Mouse (Mus musculus) myocyte (in vitro differentiated cells): ENCODE measurements around the gene Pdia4.

Experiments
- E2F4 ChIP-seq: IDR thresholded peaks from one replicate; pipeline ENCODE4 v1.6.1; 2011; ENCODE audit warnings: mild to moderate bottlenecking, control low read depth, moderate library complexity; ENCODE audit not compliant: insufficient read depth
- MYOG ChIP-seq, 3 experiments: IDR thresholded peaks; one replicate each; pipeline ENCODE4 v1.6.1; 2011; ENCODE audit warnings: control low read depth in 2 of 3, low read depth in 2 of 3, mild to moderate bottlenecking in 2 of 3; ENCODE audit not compliant: insufficient read length in 2 of 3, control insufficient read depth in 1 of 3, insufficient read depth in 1 of 3
- POLR2A ChIP-seq: IDR thresholded peaks from one replicate; pipeline ENCODE4 v1.6.1; 2011; ENCODE audit warnings: low read depth, mild to moderate bottlenecking, control low read depth, moderate library complexity; ENCODE audit not compliant: insufficient read length
- POLR2AphosphoS2 ChIP-seq: IDR thresholded peaks from one replicate; pipeline ENCODE4 v1.6.1; 2011; ENCODE audit warnings: low read depth, control low read depth; ENCODE audit not compliant: insufficient read length
- REST ChIP-seq: IDR thresholded peaks from one replicate; pipeline ENCODE4 v1.6.1; 2011; ENCODE audit warnings: mild to moderate bottlenecking, control low read depth, moderate library complexity; ENCODE audit not compliant: insufficient read depth, insufficient read length
- TCF12 ChIP-seq: IDR thresholded peaks from one replicate; pipeline ENCODE4 v1.6.1; 2011; ENCODE audit warnings: mild to moderate bottlenecking, control low read depth; ENCODE audit not compliant: poor library complexity, insufficient read depth, severe bottlenecking

- TF ChIP-seq POLR2A, result no peak
- no peak for TF ChIP-seq E2F4
- no peak for TF ChIP-seq REST
- TF ChIP-seq TCF12, result no peak
- no peak for TF ChIP-seq POLR2AphosphoS2
- no peak for TF ChIP-seq MYOG (IDR thresholded peaks at IDR 0.05; ENCODE audit: control insufficient read depth in 1 of 3, insufficient read depth in 1 of 3, insufficient read length in 2 of 3, low read depth in 2 of 3)
These were observed 5.8 kb downstream of the Pdia4 start for GRCm38 (mm10) chr6:47807419-47807818.
